Mouse (Mus musculus): ENCODE data around the gene Glcci1. TPM values are rescaled to one million over a fixed set of nuclear protein-coding genes. Genes with fewer than 3 reads are reported as not detected.
"Not testable (repeated sequence)": the region's sequence is repeated elsewhere in the genome, so short reads cannot be mapped to it uniquely, and the experiment has no call there.

Gene Glcci1
- total RNA-seq, 2 experiments from 2014 or later = 134 to 150 TPM

GRCm38 (mm10) chr6:8531104-8531894 lies 21.9 kb downstream of the Glcci1 start:
- intact Hi-C loops (cut with DNase I) = no loop called here
- no peak for DNase-seq (ENCODE audit: low spot score in 2 of 2)

- DNase-seq (ENCODE audit: low spot score in 2 of 2) = no peak
- intact Hi-C loops (cut with DNase I) = no loop called here
Observed at GRCm38 (mm10) chr6:8536944-8537343, 27.5 kb downstream of the Glcci1 start.

DNA sequence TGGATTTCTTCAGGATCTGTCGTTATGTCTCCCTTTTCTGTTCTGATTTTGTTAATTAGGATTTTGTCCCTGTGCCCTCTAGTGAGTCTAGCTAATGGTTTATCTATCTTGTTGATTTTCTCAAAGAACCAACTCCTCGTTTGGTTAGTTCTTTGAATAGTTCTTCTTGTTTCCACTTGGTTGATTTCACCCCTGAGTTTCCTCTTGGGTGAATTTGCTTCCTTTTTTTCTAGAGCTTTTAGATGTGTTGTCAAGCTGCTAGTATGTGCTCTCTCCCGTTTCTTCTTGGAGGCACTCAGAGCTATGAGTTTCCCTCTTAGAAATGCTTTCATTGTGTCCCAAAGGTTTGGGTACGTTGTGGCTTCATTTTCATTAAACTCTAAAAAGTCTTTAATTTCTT lies 32.1 kb downstream of the Glcci1 start:
- DNase-seq (ENCODE audit: low spot score in 2 of 2); intact Hi-C loops (cut with DNase I): not testable (repeated sequence)

DNA sequence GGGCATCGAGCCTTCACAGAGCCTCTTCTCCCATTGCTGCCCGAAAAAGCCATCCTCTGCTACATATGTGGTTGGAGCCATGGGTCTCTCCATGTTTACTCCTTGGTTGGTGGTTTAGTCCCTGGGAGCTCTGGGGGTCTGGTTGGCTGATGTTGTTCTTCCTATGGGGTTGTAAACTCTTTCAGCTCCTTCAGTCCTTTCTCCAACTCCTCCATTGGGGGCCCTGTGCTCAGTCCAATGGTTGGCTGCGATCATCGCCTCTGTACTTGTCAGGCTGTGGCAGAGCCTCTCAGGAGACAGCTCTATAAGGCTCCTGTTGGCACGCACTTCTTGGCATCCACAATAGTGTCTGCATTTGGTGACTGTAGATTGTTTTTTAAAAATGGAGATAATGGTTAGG lies 35.4 kb downstream of the Glcci1 start:
- intact Hi-C loops (cut with DNase I) = no loop called here
- DNase-seq (ENCODE audit: low spot score in 2 of 2) = no peak

DNA sequence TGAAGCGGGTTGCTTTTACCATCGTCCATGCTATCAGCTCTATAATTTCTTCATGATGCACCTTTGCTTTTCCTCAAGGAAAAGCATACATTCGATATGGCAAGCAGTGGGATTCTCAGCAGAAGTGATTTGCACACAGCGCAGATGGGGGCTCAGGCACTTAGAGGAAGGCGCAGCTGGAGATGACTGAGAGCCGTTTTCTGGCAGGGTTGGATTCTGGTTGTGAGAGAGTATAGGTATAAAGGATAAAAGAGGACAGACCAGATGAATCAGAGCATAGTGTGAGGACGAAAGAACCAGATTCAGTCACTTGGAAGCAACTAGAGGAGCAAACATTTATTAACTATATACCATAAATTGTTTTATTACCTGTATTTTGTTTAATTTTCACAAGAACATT lies 36.4 kb downstream of the Glcci1 start:
- intact Hi-C loops (cut with DNase I) = no loop called here

GRCm38 (mm10) chr6:8551155-8551554 lies 41.8 kb downstream of the Glcci1 start:
- intact Hi-C loops (cut with DNase I) = no loop called here
- DNase-seq (ENCODE audit: low spot score in 2 of 2) = no peak

More for the DNA sequence above, 36.4 kb downstream of the Glcci1 start:
- DNase-seq (ENCODE audit: low spot score in 2 of 2) = no peak

DNA sequence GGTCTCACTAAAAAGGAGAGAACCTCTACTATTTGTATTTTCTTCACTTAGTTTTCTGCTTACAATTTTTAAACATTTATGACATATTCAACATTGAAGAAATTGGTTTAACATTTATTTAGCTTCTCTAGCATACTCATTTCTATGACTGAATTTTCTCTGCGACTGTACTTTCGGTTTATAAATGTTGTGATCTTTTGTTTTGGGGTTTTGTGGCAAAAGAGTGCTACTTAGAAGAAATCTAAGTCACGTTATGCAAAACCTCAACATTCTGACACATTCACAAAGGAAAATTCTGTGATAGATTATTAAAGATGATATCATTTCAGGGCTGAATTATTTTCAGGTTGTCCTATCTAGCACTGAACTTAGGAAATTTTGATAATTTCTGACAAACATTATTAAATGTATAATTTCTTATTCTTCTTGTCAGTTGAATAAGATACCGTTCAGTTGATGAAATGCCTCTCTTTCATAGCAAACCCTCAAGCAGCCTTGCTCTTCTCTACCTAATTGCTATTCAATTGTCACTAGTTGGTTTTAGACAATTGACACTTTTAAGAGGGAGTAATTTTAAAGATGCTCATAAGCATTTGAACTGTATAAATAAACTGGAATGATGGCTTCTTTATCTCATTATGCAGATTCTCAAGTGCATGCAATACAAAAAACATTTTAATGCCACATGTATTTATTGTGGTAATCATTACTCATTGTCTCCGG lies 47.6 kb downstream of the Glcci1 start:
- intact Hi-C loops (cut with DNase I) = no loop called here
- DNase-seq (ENCODE audit: low spot score in 2 of 2) = no peak

DNA sequence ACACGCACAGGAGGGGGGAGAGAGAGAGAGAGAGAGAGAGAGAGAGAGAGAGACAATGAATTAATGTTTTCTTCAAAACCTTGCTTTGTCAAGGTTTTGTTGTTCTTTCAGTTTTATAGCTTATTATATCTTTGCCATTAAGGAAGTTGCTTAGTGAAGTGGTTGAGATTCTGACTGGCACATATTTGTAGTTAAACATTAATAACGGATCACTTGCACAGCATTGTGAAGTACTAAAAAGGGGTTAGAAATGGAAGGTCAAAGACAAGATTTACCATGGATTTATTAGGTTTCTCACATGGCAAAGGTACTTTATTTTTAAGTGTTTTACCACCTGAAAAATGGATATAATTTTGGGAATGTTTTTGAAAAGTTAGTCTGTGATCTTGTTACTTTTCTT lies 51.3 kb downstream of the Glcci1 start:
- no peak for DNase-seq (ENCODE audit: low spot score in 2 of 2)
- intact Hi-C loops (cut with DNase I) = no loop called here

DNA sequence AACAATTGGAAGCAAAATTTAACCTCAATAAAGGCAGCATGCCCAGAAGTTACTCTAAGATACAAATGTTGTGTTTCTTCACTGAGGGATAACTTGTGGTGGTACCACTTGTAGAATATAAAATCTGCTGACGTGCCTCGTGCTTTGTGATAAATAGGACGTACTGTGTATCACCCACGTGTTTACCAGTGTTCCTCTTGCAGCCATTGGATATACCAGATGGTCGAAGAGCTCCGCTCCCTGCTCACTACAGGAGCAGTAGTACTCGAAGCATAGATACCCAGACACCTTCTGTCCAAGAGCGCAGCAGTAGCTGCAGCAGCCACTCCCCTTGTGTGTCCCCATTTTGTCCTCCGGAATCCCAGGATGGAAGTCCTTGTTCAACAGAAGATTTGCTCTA lies 73.0 kb downstream of the Glcci1 start:
- no peak for DNase-seq (ENCODE audit: low spot score in 2 of 2)

DNA sequence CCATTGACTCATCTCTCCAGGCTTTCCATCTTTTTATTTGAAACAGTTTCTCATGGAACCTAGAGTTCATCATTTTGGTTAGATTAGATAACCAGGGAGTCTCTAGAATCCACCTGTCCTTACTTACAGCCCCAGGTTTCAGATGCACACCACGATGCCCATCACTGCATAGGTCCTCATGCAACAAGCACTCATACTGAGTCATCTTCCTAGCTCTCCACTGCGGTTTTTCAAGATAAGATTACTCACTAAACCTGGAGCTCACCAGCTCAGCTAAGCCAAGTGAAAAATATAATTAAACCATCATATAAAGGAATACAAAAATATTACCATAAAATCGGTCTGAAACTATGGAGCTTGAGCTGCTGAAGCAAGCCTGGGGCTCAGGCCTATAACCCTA lies 74.5 kb downstream of the Glcci1 start:
- no peak for DNase-seq (ENCODE audit: low spot score in 2 of 2)
- intact Hi-C loops (cut with DNase I) = no loop called here

More for the DNA sequence above, 73.0 kb downstream of the Glcci1 start:
- intact Hi-C loops (cut with DNase I) = no loop called here

GRCm38 (mm10) chr6:8591665-8592064 lies 82.3 kb downstream of the Glcci1 start:
- DNase-seq (ENCODE audit: low spot score in 2 of 2) = no peak
- intact Hi-C loops (cut with DNase I) = no loop called here

- intact Hi-C loops (cut with DNase I) = no loop called here
- DNase-seq (ENCODE audit: low spot score in 2 of 2) = no peak
Observed at GRCm38 (mm10) chr6:8617369-8617768, 108.0 kb downstream of the Glcci1 start.

- DNase-seq (ENCODE audit: low spot score in 2 of 2) = no peak
Observed at GRCm38 (mm10) chr6:8619582-8620350, 110.4 kb downstream of the Glcci1 start.

DNA sequence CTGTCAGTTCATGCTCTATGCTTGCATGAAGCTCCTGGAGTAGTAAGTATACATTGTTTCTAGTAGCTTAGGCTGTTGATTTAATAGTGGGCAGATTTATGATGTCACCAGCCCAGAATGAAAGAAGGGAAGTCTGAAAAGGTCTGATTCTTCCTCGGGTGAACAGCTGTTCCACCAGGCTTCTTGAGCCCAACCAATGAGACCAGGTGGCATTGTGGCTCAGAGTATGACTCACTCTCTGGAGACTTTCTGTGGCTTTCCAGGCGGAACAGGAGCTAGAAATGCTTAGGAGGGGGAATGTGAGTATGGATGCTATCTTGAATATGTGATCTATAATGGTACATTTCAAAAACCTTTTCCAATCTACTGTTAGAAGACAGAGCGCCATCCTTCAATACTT lies 113.6 kb downstream of the Glcci1 start:
- DNase-seq (ENCODE audit: low spot score in 2 of 2) = no peak
- intact Hi-C loops (cut with DNase I) = no loop called here

More at GRCm38 (mm10) chr6:8619582-8620350, 110.4 kb downstream of the Glcci1 start:
- intact Hi-C loops (cut with DNase I) = no loop called here

DNA sequence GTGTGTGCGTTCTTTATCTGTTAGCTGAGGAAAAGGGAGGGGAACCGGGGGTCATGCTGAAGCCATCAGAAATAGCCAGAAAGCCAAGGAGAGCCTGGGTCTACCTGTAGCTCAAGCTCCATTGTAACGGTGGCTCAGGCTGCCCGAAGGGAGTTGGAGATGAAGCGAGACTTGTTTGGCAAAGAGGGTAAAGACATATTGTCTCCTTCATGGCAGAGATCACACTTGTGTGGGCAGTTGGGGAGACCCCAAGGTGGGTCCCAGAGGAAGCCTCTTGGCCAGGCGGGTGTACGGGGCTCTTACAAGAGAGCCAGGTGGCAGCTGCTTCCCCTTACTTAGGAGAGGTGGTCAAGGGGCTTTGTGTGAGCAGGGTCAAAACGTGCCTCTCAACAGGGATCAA lies 118.8 kb downstream of the Glcci1 start:
- DNase-seq (ENCODE audit: low spot score in 2 of 2) = no peak
- intact Hi-C loops (cut with DNase I) = no loop called here

- DNase-seq (ENCODE audit: low spot score in 2 of 2) = no peak
- intact Hi-C loops (cut with DNase I) = no loop called here
Observed at GRCm38 (mm10) chr6:8628715-8629267, 119.4 kb downstream of the Glcci1 start.

- no peak for DNase-seq (ENCODE audit: low spot score in 2 of 2)
- intact Hi-C loops (cut with DNase I) = no loop called here
Observed at GRCm38 (mm10) chr6:8630531-8630930, 121.1 kb downstream of the Glcci1 start.

DNA sequence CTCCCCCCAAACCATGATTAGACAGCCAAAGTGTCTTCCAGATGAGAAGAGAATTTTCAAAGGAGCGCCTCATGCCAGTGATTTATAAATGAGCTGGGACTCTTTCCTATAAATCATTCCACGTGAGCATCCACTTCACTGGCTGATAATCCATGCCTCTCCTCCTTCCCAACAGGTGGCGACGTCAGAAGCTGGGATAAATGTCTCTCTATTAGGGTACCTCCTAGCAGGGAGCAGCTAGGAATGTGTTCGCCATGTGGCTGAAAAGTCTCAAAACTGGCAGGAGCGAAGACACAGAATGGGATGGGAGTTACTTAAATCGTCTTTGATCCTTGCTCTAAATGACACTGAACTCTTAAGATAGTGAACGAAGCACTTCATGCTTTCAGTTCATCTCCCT lies 122.0 kb downstream of the Glcci1 start:
- DNase-seq (ENCODE audit: low spot score in 2 of 2) = no peak
- intact Hi-C loops (cut with DNase I) = no loop called here

DNA sequence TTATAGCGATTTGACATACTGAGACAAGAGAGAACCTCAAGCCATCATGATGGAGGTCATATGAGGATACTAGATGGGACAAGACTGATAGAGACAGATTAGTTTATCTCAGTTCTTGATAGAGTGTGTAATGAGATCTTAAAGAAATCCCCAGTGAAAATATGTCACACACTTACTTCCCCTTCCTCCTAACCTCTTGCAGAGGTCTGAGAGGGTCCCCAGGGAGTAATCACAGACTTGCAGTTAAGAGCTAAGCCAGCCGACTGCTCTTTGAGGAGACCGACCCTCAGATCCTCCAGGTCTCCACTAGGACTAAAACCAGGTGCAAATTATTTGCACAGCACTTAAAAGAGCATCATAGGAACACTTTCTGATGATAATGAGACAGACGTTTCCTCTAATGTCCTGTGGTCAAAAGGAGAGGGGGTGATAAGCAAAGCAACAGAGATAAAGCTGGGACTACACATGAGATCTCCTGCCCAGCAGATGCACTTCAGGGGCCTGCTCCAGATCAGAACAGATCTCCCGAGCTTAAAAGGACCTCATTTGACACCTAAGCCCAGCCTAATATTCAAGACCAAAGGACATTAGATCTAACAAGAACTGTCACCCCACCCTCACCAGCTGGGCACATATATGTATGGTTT lies 122.7 kb downstream of the Glcci1 start:
- no peak for DNase-seq (ENCODE audit: low spot score in 2 of 2)
- intact Hi-C loops (cut with DNase I) = no loop called here

- intact Hi-C loops (cut with DNase I) = no loop called here
- DNase-seq (ENCODE audit: low spot score in 2 of 2) = no peak
Observed at GRCm38 (mm10) chr6:8632701-8633100, 123.3 kb downstream of the Glcci1 start.
